Mouse (Mus musculus): ENCODE results near the gene Sfxn2.

Sfxn2 gene

DNA sequence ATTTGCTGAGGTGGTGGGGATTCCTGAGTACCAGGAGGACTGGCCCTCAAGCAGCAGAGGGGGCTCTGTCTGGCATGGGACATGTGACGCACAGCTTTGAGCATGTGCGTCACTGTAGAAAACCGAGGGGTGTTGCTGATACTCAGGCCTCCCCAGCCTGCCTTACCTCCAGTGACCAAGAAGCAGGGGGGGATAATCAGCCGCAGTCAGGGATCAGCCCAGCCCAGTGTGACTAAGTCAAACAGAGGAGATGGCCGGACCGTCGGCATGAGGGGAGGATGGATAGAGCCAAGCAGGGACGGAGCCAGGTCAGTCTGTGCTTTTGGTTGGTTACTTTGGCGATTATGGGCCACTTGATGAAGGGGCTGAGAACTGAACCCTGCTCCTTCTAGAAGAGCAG, 58.5 kb downstream of the Sfxn2 start:
- DNase-seq (ENCODE audit: low spot score) = no peak

- no peak for DNase-seq (ENCODE audit: low spot score)
These were observed 62.6 kb downstream of the Sfxn2 start for GRCm38 (mm10) chr19:46635766-46636165.

DNA sequence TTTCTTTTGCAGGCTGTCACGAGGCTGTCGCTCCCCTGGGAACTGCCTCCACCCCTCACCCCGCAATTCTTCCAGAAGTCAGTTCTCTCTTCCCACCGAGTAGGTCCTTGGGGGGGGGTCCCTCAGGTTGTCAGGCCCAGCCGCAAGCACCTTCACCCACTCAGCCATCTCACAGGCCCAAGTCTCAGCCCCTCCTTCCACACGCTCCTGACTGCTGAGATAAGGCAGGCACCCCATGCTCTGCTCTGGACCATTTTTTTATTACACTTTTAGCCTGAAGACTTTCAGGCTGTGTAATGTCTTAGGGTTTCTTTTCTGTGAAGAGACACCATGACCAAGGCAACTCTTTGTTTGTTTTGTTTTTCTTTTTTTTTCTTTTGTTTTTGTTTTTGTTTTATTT, 64.4 kb downstream of the Sfxn2 start:
- no peak for DNase-seq (ENCODE audit: low spot score)

DNA sequence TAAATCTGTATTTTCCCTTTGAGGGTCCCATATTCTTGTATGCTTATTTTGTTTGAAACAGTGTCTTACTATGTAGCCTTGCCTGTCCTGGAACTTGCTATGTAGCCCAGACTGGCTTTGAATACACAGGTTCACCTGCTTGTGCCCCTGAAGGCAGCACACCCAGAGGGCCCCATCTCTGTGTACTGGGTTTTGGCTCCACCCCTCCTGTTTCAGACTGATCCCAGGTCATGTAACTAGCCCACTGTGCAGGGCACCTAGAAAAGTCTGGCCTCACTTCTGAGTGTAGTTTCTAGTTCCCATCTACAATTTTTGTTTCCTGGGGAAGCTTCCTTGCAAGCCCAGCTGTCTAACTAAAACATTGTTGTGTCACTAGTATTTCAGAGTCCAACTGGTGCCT, 65.9 kb downstream of the Sfxn2 start:
- no peak for DNase-seq (ENCODE audit: low spot score)

- DNase-seq (ENCODE audit: low spot score) = no peak
These were observed 66.3 kb downstream of the Sfxn2 start for GRCm38 (mm10) chr19:46639496-46639895.

- DNase-seq (ENCODE audit: low spot score) = no peak
These were observed 67.6 kb downstream of the Sfxn2 start for GRCm38 (mm10) chr19:46640780-46641179.

DNA sequence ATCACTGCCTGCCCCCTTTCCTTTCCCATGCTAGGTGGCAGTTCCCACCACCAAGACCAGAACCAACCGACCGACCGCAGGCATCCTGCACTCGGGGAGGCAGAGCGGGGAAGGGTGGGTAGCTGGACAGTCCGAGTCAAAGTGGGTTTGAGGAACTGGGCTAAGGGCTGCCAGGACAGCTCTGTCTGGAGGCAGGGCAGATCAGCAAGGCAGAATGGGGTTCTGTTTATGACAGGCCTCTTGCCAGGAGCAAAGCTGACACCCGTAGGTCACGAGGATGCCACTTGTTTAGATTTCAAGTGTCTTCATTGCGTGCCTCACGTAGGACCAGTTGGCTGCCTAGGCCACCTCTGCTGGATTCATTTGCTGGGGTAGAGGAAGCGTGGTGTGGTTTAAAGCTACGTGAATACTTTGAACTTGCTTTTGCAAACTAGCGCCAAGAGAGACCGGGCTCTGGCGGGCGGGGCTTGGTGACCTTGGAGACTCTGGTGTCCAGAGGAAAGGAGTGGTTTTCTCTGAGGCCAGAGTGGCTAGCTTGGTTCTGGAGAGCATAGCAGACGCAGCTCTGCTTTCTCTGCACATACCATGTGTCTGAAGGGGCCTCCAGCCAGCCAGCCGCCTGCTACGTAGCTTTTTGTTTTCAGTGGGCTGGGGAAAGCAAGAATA, 68.4 kb downstream of the Sfxn2 start:
- peak; percentile 45 for DNase-seq (ENCODE audit: low spot score)

DNA sequence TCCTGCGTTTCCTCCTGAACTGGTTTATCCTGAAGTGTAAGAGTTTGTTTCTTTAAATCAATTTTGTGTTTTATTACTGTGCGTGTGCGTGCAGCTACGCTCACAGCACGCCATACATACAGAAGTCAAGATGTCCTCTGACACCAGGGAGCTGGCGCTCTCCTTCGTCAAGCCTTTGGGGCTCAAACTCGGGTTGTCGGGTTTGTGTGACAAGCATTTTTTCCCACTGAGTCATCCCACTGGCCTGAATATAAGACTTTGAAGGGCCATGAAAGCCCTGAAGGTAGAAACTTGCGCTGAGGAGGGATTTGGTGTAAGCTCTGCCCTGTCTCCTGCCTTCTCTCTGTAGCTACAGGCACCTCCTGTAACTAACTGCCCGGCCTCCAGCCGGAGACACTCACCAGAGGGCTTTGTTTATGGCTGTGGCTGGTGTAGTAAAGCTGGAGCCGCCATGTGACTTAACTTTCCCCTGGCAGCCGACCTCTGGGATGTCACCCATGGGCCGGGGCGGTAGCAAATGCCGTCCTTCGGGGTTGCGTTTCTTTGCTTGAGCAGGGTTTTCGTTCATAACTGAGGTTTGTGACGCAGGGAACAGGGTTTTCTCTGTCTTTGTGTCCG, 69.1 kb downstream of the Sfxn2 start:
- no peak for DNase-seq (ENCODE audit: low spot score)

- no peak for DNase-seq (ENCODE audit: low spot score)
These were observed 70.1 kb downstream of the Sfxn2 start for GRCm38 (mm10) chr19:46643236-46643635.

- no peak for DNase-seq (ENCODE audit: low spot score)
These were observed 71.2 kb downstream of the Sfxn2 start for GRCm38 (mm10) chr19:46644343-46644792.

DNA sequence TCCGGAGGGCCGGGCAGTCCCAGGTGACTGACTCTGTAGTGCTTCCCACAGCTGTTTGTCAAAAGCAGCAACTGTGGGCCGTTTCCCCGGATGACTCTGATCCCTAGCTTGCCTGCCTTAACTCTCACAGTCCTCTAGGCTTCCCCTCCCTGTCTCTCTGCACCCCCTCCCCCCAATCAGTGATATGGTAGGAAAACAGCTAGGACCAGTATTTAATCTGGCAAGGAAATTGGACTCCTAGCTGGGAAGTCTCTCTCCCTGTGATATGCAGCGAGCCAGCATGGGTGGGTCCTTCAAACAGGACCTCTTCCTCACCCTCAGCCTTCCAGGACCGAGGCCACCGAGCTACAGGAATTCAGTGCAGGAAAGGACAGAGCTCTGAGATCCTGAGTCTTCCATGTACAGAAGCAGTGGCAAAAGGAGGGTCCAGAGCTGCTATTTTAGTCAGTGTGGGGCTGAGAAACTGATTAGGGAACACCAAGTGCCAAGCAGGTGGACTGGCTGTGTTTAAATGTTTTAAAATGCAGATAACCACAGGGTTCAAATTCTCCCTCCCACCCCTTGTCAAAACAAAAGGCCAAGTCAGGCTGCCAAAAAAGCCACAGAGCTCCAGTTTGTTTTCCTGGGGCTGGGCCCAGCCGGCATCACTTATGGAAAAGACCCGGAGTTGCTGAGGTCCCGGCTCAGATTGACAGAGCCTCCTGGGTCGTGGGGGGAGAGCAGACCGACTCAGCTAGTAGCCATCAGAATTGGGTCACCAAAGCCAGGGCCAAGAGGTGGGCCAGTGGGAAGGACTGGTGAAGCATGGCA, 71.8 kb downstream of the Sfxn2 start:
- DNase-seq (ENCODE audit: low spot score) = no peak

DNA sequence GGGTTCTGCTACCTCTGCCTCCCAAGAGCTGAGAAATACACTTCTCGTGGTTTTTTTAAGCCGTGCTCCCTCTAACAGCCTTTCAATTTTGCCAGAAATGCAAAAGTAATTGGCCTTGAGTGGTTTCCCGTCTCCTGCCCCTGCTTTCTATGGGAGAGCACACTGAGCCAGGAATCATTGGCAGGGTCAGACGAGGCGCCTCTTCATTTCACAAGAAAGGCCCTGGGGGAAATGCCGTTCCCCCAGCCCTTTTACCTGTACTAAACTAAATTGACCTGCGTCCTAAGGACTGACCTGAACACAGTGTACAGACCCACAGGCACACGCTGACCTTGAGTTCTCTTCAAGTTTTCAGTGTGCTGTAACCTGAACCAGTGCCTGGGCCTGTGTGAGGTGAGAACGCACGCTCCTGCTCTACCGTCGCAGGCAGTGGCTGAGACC, 72.9 kb downstream of the Sfxn2 start:
- no peak for DNase-seq (ENCODE audit: low spot score)

GRCm38 (mm10) chr19:46647254-46647653, 74.1 kb downstream of the Sfxn2 start:
- no peak for DNase-seq (ENCODE audit: low spot score)
